Mouse (Mus musculus) right cerebral cortex, postnatal 10 days (tissue): ENCODE measurements around the gene Cfl2.
"Not testable (repeated sequence)": the region's sequence is repeated elsewhere in the genome, so short reads cannot be mapped to it uniquely, and the experiment has no call there.

ENCODE experiments used
- DNase-seq, 2 experiments: peaks; one replicate each; pipeline ENCODE4 v3.0.0; 2021; ENCODE audit warnings: low spot score in 2 of 2

Cfl2 gene

DNA sequence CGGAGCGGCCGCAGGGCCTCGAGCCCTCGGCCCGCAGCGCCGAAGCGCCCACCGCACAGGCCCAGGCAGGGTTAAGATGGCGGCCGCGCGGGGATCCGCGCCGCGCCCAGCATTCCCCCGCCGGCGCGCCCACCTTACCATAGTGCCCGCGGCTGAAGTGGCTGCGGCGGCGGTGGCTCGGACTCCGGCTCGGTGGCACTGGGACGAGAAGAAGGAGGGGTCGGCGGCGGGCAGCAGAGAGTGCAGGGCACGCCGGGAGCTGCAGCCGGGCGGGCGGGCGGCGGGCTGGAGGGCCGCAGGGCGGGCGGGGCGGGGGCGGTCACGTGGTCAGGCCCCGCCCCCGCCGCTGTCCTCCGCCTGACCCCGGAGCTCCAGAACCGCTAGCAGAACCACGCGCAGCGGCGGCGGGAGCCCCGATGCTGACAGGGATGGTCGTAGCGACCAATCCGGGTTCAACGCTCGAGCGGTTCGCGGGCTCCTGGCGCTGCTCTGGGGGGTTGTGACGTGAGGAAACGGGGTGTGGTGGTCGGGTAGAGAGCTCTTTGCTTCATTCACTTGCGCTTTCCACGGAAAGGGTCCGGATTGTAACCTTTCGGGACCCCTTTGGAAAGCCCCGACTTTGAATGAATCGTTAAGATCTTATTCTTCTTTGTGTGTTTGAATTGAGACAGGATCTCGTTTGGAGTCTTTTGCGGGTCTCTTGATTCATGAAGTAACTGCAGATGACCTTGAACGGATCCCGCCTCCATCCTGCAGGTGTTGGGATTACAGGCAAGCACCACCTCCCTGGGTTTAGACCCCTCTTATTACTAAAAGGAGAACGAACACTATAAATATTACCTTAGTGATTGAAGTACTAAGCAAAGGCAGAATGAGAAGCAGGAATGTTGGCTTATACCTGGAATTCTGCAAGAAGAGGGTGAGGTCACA, at the start of gene Cfl2:
TSS of gene Cfl2 (minus strand) at position 272 of the 930 bp plus-strand sequence.
- DNase-seq, result peak; percentile 93 to 94

DNA sequence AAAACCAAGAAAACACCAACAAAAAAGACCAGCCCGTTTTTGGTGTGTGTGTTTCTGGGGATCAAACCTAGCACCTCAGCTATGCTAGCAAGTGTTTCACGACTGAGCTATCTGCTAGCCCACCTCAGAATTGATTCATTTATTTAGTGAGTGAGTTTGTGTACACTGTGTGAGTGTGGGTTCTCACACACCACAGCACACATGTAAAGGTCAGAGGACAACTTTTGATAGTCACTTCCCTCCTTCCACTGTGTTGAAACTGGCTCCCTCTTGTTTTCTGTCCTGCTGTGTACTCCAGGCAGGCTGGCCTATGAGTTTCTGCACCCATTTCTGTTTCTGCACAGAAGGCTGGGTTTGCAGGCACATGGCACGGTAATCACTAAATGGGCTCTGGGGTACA, 47.7 kb upstream of the Cfl2 start:
- no peak for DNase-seq

DNA sequence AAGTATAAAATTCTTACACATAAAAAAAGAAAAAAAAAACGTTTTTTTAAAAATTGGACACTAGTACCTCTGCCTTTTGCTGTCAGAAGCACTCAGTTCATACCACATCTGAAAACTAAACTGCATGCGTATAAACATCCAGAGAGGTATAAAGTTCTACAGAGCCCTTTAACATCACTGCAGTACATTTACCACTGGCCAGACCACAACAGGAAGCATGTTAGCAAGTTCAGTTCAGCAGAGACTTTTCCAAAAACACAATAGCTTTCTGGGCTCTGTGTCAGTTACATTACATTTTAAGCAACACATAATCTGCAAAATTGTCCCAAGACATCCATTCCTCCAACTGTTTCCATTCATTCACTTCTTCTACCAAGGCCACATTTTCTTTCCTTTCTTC, 29.9 kb upstream of the Cfl2 start:
- not testable (repeated sequence) for DNase-seq

- no peak for DNase-seq
Observed at GRCm38 (mm10) chr12:54890426-54890825, 27.7 kb upstream of the Cfl2 start.

- DNase-seq, result no peak
Observed at GRCm38 (mm10) chr12:54887580-54888127, 25.0 kb upstream of the Cfl2 start.

- DNase-seq, result peak in 1 of 2 experiments; percentile 49
Observed at GRCm38 (mm10) chr12:54879630-54880029, 17.0 kb upstream of the Cfl2 start.

- DNase-seq, result no peak
Observed at GRCm38 (mm10) chr12:54879211-54879610, 16.5 kb upstream of the Cfl2 start.

DNA sequence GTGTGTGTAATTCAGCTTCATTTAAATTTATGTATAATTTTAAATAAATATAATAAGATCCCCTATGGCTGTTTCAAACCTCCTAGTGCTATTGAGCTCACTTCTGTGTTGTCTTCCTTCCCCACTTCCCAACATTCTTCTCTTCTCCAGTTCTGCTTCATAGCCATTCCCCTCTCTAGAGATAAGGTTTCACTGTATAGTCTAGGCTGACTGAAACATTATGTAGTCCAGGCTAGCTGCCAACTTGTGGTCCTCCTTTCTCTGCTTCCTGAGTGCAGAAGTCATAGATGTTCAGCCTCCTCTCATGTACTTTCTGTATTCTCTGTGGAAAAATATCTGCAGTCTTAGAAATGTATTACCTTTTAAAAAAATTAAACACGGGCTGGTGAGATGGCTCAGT, 15.2 kb upstream of the Cfl2 start:
- DNase-seq, result no peak

- DNase-seq, result no peak
Observed at GRCm38 (mm10) chr12:54876879-54877278, 14.2 kb upstream of the Cfl2 start.

- no peak for DNase-seq
Observed at GRCm38 (mm10) chr12:54874711-54875110, 12.0 kb upstream of the Cfl2 start.

DNA sequence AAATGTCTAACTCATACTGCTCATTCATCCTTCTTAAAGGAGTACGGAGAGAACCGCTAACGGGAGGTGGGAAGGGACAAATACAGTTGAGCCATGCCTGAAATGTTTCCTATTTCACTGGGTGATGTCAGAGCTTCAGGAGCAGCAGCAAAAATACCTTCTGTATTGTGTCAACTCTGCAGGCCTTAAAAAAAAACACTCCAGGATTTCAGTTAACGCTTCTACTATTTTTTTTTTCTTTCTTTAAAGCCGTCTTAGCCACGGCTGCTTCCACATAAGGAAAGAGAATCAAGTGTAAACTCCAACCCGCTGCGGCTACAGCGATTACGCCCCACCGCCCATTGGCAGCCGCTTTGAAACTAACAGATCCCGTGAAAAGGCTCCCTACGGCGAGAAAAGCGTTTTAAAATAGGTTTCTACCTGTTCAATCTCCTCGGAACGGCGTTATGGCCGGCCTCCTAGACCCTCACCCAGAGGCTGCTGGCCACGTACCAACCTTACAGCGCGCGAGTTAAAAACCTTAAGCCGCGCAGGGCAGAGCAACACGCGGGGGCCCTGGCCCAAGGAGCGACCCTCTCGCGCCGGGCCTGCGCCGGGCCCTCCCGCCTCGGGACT, 579 bp downstream of the Cfl2 start:
- DNase-seq, result peak; percentile 55 to 65

GRCm38 (mm10) chr12:54859531-54859930, 3.1 kb downstream of the Cfl2 start:
- peak; percentile 29 to 55 for DNase-seq

- no peak for DNase-seq
Observed at GRCm38 (mm10) chr12:54850551-54850950, 12.1 kb downstream of the Cfl2 start.

DNA sequence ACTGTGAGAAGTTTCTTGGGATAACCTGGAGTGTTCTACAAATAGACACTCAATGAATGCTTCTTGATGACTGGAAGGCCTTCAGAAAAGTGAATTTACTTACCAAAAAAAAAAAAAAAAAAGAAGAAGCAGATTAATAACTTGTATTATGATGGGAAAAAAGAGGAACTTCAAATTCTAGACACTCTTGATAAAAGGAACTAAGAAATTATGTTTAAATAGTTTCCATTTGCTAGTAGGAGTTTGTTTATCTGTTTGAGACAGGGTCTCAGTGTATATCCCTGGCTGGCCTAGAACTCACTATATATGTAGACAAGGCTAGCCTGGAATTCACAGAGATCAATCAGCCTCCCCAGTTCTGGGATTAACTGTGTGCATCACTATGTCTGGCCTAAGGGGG, 18.3 kb downstream of the Cfl2 start:
- DNase-seq, result no peak

GRCm38 (mm10) chr12:54841576-54841975, 21.1 kb downstream of the Cfl2 start:
- DNase-seq, result no peak

GRCm38 (mm10) chr12:54839815-54840214, 22.9 kb downstream of the Cfl2 start:
- no peak for DNase-seq

DNA sequence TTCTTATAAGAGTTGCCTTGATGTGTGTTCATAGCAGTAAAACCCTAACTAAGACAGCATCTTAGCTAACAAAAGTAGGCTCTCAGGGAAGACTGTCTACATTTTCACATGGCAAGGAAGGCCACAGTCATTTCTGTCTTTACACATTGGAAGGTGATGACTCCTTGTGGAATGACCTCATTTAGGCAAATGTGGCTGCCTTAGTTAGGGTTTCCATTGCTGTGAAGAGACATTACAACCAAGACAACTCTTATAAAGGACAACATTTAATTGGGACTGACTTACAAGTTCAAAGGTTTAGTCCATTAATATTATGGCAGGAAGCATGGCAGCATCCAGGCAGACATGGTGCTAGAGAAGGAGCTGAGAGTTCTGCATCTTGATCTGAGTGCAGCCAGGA, 23.7 kb downstream of the Cfl2 start:
- DNase-seq, result no peak

GRCm38 (mm10) chr12:54835608-54836570, 26.8 kb downstream of the Cfl2 start:
- no peak for DNase-seq

GRCm38 (mm10) chr12:54834925-54835447, 27.7 kb downstream of the Cfl2 start:
- DNase-seq, result peak; percentile 74 to 77

GRCm38 (mm10) chr12:54833856-54834399, 28.7 kb downstream of the Cfl2 start:
- DNase-seq, result peak in 1 of 2 experiments; percentile 24

DNA sequence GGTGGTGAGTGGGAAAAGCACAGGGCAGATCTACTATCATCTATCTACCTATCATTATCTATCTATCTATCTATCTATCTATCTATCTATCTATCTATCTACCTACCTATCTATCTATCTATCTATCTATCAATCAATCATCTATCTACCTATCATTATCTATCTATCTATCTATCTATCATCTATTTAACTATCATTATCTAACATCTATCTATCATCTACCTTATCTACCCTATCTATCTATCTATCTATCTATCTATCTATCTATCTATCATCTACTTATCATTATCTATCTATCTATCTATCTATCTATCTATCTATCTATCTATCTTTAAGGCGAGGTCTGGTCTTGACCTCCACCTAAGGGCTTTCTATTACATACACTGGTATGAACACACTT, 30.8 kb downstream of the Cfl2 start:
- not testable (repeated sequence) for DNase-seq
